Mouse (Mus musculus): ENCODE results near the gene Sash3. TPM values are rescaled to one million over a fixed set of nuclear protein-coding genes. Genes with fewer than 3 reads are reported as not detected.

The Sash3 gene
- polyA plus RNA-seq, 1 experiment from 2014 or later = 0.93 TPM

DNA sequence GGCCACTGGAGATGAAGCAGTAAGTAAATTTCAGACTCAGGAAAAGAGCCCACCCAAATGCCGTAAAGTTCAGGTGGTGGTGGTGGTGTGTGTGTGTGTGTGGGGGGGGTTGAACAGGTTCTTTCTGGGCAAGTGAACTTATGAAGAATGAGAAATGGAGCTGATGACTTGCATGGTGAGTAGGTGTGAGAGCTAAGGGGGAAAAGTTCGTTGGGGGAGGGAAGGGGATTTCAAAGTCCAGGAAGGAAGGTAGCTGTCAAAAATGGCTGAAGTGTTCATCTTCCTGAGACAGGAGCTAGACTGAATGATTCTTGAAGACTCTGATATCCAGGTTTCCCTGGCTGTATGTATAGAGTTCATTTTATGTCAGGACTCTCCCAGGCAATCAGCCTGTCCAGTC lies 990 bp downstream of the Sash3 start:
- Histone ChIP-seq H3K36me3 (no peaks in the 10 kb centered on the region), H3K9me3 (no peaks in the 10 kb centered on the region), H3K4me2 (replicated peaks) (no peak overlapping the region), H3K4me3 (replicated peaks) (no peak overlapping the region), H3K27ac (no peak overlapping the region), H3K9ac (replicated peaks) (no peak overlapping the region), H3K27me3 (no peaks in the 10 kb centered on the region), H3K4me1 (replicated peaks) (no peaks in the 10 kb centered on the region)
- ATAC-seq = no peak
- 89% methylated on average over 2 of the region's 2 CpGs for WGBS

DNA sequence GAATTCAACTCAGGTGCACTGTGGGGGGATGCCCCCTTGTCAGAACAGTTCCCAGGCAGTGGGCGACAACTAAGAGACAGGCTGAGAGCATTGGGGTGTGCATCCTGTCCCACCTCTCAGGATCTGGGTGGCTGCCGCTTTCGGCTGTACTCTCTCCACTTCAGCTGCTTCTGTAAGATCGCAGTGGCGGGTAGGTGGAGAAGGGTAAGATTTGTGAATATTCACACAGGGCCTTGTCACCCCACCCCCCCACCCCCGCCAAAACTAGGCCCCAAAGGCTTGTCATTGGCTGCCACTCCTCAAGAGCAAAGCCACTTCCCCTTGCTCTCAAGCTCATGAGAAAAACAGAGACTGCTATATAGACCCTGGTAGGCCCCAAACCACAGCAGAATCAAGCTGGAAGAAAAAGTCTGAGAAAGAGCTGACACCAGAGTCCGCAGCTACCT lies 1.5 kb downstream of the Sash3 start:
- no peaks in the 10 kb centered on the region for H3K36me3 ChIP-seq
- no peaks in the 10 kb centered on the region for H3K27me3 ChIP-seq
- no peaks in the 10 kb centered on the region for H3K4me1 ChIP-seq (replicated peaks)
- WGBS = 93% methylated on average over 6 of the region's 7 CpGs
- ATAC-seq = no peak
- H3K9me3 ChIP-seq = no peaks in the 10 kb centered on the region
- no peak overlapping the region for H3K4me3 ChIP-seq (replicated peaks)
- H3K27ac ChIP-seq = no peak overlapping the region
- H3K9ac ChIP-seq (replicated peaks) = no peak overlapping the region
- H3K4me2 ChIP-seq (replicated peaks) = no peak overlapping the region

DNA sequence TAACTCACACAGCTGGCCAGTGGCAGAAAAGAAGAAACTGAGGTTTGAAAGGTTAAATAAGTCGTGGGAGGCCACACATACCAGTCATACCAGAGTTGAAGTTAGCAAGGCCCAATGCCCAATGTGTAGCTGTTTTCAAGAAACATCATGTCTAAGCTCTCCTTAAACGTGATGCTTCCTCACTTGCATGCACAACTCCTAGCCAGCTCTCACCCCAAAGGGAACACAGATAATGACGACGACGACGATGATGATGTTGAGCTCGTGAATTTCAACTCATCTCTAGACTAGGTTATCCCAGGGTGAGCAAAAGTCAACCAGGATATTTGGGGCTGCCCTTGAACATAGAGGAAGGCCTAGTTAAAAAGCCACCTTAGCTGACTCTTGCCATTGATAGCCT lies 5.9 kb downstream of the Sash3 start:
- H3K4me1 ChIP-seq (replicated peaks) = no peaks in the 10 kb centered on the region
- no peaks in the 10 kb centered on the region for H3K27me3 ChIP-seq
- no peak overlapping the region for H3K4me2 ChIP-seq (replicated peaks)
- H3K36me3 ChIP-seq = no peaks in the 10 kb centered on the region
- no peak overlapping the region for H3K9ac ChIP-seq (replicated peaks)
- no peak for ATAC-seq
- no peaks in the 10 kb centered on the region for H3K9me3 ChIP-seq
- no peak overlapping the region for H3K27ac ChIP-seq
- no peak overlapping the region for H3K4me3 ChIP-seq (replicated peaks)
- 77% methylated on average over 7 of the region's 7 CpGs for WGBS

DNA sequence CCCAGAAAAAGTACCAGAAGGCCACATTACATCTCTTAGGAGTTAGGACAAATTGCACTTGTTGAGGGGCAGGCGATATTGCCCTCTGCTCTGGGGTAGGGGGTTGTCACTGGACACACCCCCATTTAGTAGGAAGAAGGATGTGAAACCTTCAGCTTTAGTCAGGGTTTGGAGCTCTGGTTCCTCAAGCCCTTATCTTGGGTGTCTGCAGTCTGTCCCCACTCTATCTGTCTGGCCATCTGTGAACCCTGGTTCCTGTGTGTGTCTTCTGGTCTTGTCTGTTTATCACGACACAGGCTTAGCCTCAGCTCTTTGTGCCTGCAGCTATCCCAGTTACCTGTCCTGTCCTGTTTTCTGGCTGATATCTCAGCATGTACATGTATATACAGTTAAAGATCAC lies 7.2 kb downstream of the Sash3 start:
- H3K4me2 ChIP-seq (replicated peaks) = no peak overlapping the region
- no peaks in the 10 kb centered on the region for H3K4me1 ChIP-seq (replicated peaks)
- no peaks in the 10 kb centered on the region for H3K9me3 ChIP-seq
- no peak for ATAC-seq
- no peak overlapping the region for H3K27ac ChIP-seq
- H3K27me3 ChIP-seq = no peaks in the 10 kb centered on the region
- WGBS = 85% methylated on average over 2 of the region's 2 CpGs
- no peak overlapping the region for H3K4me3 ChIP-seq (replicated peaks)
- no peaks in the 10 kb centered on the region for H3K36me3 ChIP-seq
- H3K9ac ChIP-seq (replicated peaks) = no peak overlapping the region

DNA sequence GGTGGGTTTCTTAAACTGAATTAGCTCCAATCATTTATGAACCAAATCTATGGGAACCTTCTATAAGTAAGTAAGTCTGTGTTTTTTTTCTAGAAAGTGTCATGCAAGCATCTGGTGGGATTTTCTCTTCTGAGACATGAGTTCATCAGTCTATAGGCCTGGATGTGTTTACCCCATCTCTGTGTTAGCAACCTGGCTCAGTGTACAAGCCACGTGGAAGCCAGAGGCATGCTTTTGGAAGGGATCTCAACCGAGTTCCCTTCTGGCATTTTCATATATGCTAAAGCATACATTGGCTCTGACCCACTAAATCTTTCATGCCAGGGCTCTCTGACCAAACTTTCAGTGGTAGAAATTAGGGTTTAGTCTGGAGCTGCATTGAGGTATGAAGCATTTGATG lies 7.7 kb downstream of the Sash3 start:
- 61% methylated on average over 2 of the region's 2 CpGs for WGBS
- no peaks in the 10 kb centered on the region for H3K4me1 ChIP-seq (replicated peaks)
- H3K27me3 ChIP-seq = no peaks in the 10 kb centered on the region
- no peaks in the 10 kb centered on the region for H3K9me3 ChIP-seq
- no peak for ATAC-seq
- no peak overlapping the region for H3K4me2 ChIP-seq (replicated peaks)
- no peak overlapping the region for H3K9ac ChIP-seq (replicated peaks)
- H3K36me3 ChIP-seq = no peaks in the 10 kb centered on the region
- H3K4me3 ChIP-seq (replicated peaks) = no peak overlapping the region
- H3K27ac ChIP-seq = no peak overlapping the region

DNA sequence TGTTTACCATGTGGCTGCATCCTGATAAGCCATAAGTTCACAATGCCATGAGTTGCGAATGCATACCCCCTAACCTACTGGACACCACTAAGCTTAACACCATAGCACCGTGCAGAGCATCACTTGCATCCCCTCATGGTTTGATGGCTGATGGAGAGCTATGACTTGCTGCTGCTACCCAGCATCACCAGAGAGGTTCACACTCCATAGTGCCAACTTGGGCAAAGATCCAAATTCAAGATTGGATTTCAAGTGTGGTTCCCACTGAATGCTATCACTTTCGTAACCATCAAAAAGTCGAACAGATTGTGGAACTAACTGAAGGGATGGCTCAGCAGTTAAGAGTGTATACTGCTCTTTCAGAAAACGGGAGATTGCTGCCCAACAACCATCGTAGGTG lies 9.3 kb downstream of the Sash3 start:
- ATAC-seq = no peak
- no peak overlapping the region for H3K4me2 ChIP-seq (replicated peaks)
- no peak overlapping the region for H3K4me3 ChIP-seq (replicated peaks)
- no peaks in the 10 kb centered on the region for H3K36me3 ChIP-seq
- no peak overlapping the region for H3K9ac ChIP-seq (replicated peaks)
- no peaks in the 10 kb centered on the region for H3K27me3 ChIP-seq
- no peaks in the 10 kb centered on the region for H3K9me3 ChIP-seq
- 90% methylated on average over 6 of the region's 6 CpGs for WGBS
- no peak overlapping the region for H3K27ac ChIP-seq
- no peaks in the 10 kb centered on the region for H3K4me1 ChIP-seq (replicated peaks)

DNA sequence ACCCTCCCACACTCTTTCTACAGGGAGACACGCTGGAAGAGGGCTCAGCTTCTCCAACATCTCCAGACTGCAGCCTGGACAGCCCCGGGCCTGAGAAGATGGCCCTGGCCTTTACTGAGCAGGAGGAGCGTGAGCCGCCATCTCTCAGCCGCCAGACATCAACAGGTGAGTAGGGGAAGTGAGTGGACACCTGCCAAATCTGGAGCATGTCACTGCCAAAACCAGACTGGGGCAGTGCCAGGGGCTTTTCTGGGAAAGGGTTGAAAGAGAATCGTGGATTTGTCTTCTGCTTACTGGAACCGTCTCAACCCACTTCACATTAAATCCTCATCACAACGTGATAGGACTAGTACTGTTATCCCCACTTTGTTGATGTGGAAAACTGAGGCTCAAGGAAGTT lies 11.2 kb downstream of the Sash3 start:
- H3K9me3 ChIP-seq = no peaks in the 10 kb centered on the region
- no peak overlapping the region for H3K9ac ChIP-seq (replicated peaks)
- H3K27me3 ChIP-seq = no peaks in the 10 kb centered on the region
- H3K4me1 ChIP-seq (replicated peaks) = no peaks in the 10 kb centered on the region
- no peak overlapping the region for H3K4me3 ChIP-seq (replicated peaks)
- no peak overlapping the region for H3K4me2 ChIP-seq (replicated peaks)
- no peak overlapping the region for H3K27ac ChIP-seq
- ATAC-seq = no peak
- no peaks in the 10 kb centered on the region for H3K36me3 ChIP-seq
- WGBS = 85% methylated on average over 8 of the region's 8 CpGs

DNA sequence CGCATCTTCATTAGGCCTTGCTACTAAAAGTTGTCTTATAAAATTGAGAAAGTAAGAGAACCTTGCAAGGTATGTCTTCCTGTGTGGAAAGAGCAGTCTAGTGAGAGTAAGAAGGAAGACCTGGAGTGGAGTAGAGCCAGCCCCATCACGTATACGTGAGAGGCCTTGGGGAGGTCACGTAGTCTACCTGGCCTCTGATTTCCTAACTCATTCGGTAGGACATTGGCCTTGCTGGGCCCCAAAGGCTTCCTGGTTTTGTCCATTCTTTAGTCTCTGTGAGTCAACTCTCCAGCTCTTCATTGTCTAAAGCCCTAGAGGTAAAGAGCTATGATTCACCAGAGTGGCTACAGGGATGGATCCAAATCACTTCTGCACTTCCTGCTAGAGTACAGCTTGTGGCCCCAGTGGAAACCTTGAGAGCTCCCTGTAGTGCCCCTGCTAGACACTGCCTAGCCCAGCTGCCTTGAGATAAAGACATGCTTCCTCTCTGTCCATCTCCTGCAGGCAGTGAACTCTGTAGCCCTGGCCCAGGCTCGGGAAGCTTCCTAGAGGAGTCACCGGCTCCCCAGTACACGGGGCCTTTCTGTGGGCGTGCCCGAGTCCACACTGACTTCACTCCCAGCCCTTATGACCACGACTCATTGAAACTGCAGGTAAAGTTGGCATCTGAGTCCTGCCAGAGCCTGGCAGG lies 12.1 kb downstream of the Sash3 start:
- no peaks in the 10 kb centered on the region for H3K27me3 ChIP-seq
- no peak overlapping the region for H3K4me3 ChIP-seq (replicated peaks)
- no peak overlapping the region for H3K9ac ChIP-seq (replicated peaks)
- ATAC-seq = no peak
- no peaks in the 10 kb centered on the region for H3K4me1 ChIP-seq (replicated peaks)
- H3K4me2 ChIP-seq (replicated peaks) = no peak overlapping the region
- 94% methylated on average over 11 of the region's 11 CpGs for WGBS
- no peaks in the 10 kb centered on the region for H3K9me3 ChIP-seq
- no peaks in the 10 kb centered on the region for H3K36me3 ChIP-seq
- H3K27ac ChIP-seq = no peak overlapping the region

DNA sequence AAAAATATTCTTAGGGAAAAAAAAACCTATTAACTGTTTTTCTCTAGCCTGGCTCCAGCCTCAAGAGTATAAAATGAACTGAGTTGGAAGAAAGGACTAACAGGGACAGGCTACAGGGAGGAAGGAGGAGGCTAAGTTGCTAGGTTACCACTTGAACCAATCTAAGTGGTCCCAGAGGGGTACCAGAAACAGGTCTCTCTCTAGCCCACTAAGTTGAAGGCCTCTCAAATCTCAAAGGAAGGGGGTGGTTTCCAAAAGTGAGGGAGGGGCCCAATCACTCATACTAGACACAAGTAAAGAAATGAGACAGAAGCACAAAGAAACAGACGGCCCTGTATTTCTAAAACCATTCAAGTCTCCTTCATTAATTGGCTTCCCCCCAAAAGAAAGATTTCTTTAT lies 23.7 kb downstream of the Sash3 start:
- H3K4me2 ChIP-seq (replicated peaks) = no peak overlapping the region
- no peak overlapping the region for H3K4me3 ChIP-seq (replicated peaks)
- peaks cover 8% of the 10 kb centered on the region; the same call in 1 of the 2 replicates for H3K36me3 ChIP-seq
- H3K4me1 ChIP-seq (replicated peaks) = peaks cover 4% of the 10 kb centered on the region; the same call in 1 of the 2 replicates
- no peaks in the 10 kb centered on the region for H3K27me3 ChIP-seq
- H3K27ac ChIP-seq = no peak overlapping the region
- 42% methylated on average over 1 of the region's 1 CpGs for WGBS
- ATAC-seq = peak; percentile 73; the same call in 1 of the 2 replicates
- no peaks in the 10 kb centered on the region for H3K9me3 ChIP-seq
- H3K9ac ChIP-seq (replicated peaks) = no peak overlapping the region

DNA sequence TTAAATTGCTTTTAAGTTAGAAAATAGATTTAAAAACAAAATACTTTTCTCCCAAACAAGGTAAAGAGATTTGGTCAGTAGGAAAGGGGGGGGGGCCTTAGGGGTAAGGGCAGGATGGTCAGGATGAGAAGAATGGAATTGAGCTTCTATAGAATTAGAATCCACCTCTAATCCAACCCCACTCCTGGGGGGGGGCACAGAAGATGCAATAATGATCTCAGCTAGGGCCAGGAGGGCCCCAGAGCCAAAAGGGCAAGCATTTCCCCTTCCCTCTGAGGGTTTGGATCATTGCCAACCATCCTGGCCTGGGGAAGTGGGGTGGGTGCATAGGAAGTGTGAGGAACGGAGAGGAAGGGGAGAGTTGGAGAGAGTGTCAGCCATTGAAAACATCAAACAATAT lies 24.1 kb downstream of the Sash3 start:
- Histone ChIP-seq H3K27me3 (no peaks in the 10 kb centered on the region), H3K36me3 (peaks cover 11% of the 10 kb centered on the region; the same call in 1 of the 2 replicates), H3K4me3 (replicated peaks) (no peak overlapping the region), H3K9ac (replicated peaks) (no peak overlapping the region), H3K4me1 (replicated peaks) (peaks cover 4% of the 10 kb centered on the region; the same call in 1 of the 2 replicates), H3K27ac (no peak overlapping the region), H3K4me2 (replicated peaks) (no peak overlapping the region), H3K9me3 (no peaks in the 10 kb centered on the region)
- ATAC-seq = peak; percentile 67; the same call in 1 of the 2 replicates
- WGBS = 46% methylated on average over 1 of the region's 1 CpGs

DNA sequence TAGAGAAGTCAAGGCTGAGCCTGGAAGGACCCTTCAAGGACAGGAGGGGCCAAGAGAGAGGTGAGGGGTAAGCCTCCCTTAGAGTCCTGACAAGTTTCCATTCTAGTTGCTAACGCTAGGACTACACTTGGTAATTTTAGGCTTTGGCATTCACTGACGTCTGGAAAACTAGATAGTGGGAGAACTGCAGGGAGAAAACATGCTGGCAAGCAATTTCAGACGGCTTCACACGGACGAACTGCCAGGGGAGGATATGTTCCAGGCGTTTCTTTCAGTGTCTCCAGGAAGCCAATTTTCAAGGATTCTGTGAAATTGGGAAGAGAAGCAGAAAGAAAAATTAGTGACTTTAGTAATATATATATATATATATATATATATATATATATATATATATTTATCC lies 35.6 kb downstream of the Sash3 start:
- WGBS = 83% methylated on average over 6 of the region's 6 CpGs
- no peak overlapping the region for H3K27ac ChIP-seq

DNA sequence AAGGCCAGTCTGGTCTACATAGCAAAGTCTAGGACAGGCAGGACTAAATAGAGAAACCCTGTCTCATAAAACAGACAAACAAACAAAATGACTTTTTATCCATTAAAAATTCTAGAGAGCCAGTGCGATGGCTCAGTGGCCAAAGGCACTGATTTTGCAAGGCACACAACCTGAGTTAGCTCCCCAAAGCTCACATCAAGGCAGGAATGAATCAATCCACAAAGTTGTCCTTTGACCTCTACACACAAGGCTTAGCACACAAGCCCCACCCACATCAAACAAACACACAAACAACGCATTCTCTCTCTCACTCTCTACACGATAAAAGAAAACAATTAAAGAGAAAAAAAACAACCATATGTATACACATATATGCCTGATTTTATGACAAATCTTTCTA lies 38.5 kb downstream of the Sash3 start:
- no peak overlapping the region for H3K9ac ChIP-seq (replicated peaks)
- 86% methylated on average over 3 of the region's 3 CpGs for WGBS
- no peaks in the 10 kb centered on the region for H3K27me3 ChIP-seq
- H3K9me3 ChIP-seq = no peaks in the 10 kb centered on the region
- ATAC-seq = no peak
- peaks cover 9% of the 10 kb centered on the region; the same call in 1 of the 2 replicates for H3K36me3 ChIP-seq
- no peak overlapping the region for H3K27ac ChIP-seq
- H3K4me3 ChIP-seq (replicated peaks) = no peak overlapping the region
- H3K4me2 ChIP-seq (replicated peaks) = no peak overlapping the region
- H3K4me1 ChIP-seq (replicated peaks) = no peaks in the 10 kb centered on the region

More for the DNA sequence above, 35.6 kb downstream of the Sash3 start:
- H3K4me2 ChIP-seq (replicated peaks) = no peak overlapping the region
- H3K36me3 ChIP-seq = peaks cover 20% of the 10 kb centered on the region; the same call in 1 of the 2 replicates
- ATAC-seq = no peak
- H3K9me3 ChIP-seq = no peaks in the 10 kb centered on the region
- H3K4me1 ChIP-seq (replicated peaks) = no peaks in the 10 kb centered on the region
- no peak overlapping the region for H3K4me3 ChIP-seq (replicated peaks)
- H3K27me3 ChIP-seq = no peaks in the 10 kb centered on the region
- H3K9ac ChIP-seq (replicated peaks) = no peak overlapping the region

DNA sequence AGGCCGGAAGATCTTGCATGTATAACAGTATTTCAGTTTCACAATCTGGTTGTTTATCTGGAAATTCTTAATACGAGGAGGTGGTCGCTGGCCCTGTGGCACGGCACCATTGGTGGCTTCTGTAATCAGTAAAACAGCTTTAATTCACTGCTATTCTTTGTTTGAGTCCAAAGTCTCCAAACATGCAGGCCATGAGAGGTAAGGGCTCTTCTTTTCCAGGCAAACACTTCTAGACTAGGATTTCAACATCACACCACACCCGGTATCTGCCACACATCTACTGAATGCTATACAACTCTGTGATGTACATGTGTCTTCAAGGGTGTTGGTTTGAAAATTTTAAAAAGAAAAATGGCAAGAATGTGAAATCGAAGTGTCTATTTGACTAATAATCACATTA lies 45.0 kb downstream of the Sash3 start:
- Histone ChIP-seq H3K4me2 (replicated peaks) (no peak overlapping the region), H3K27ac (no peak overlapping the region), H3K27me3 (no peaks in the 10 kb centered on the region), H3K4me3 (replicated peaks) (no peak overlapping the region), H3K4me1 (replicated peaks) (no peaks in the 10 kb centered on the region), H3K9me3 (no peaks in the 10 kb centered on the region), H3K9ac (replicated peaks) (no peak overlapping the region), H3K36me3 (peaks cover 10% of the 10 kb centered on the region)
- ATAC-seq = no peak
- WGBS = 94% methylated on average over 6 of the region's 6 CpGs
